ENCODE assay signal across 23 mouse cellular contexts in genomic region chr6:72333111-72333510, GRCm38 (mm10). TPM values are rescaled to one million over a fixed set of nuclear protein-coding genes. Genes with fewer than 3 reads are reported as not detected.
DNase-seq lines count a peak whose midpoint lies in the region; ATAC-seq lines count a peak whose summit lies in the region.
"Had no signal": no experiment of that assay in that cellular context is flagged by ENCODE, and none has a peak within 500 bp of the region (broad histone marks: within the 10 kb centered on the region; RNA-seq: fewer than 3 reads in every experiment).

No protein-coding gene starts in this region.

- intact Hi-C loops in heart, postnatal 10 days (cut with DNase I) = no loop called here

- H3K27ac ChIP-seq in heart, embryonic 13.5 days (replicated peaks) = peak overlapping the region; percentile 73
- H3K27ac ChIP-seq in liver, embryonic 12.5 days = peak overlapping the region; percentile 37; the same call in 1 of the 2 replicates
- H3K27ac ChIP-seq: embryonic facial prominence, embryonic 15.5 days; hindbrain, embryonic 15.5 days; kidney, postnatal 0 days; limb, embryonic 13.5 days; stomach, embryonic 15.5 days had no signal

- no peak for ATAC-seq in heart, embryonic 13.5 days (ENCODE audit: extremely low read depth, insufficient number of reproducible peaks, low FRiP score, low TSS enrichment)
- peak; percentile 80 for ATAC-seq in granulocyte monocyte progenitor cell, adult 5-6 weeks (replicated peaks; ENCODE audit: poor library complexity, severe bottlenecking)
- ATAC-seq in liver, embryonic 12.5 days = no peak
- ATAC-seq: intestine, embryonic 16.5 days had no signal

- H3K27me3 ChIP-seq in heart, embryonic 13.5 days (replicated peaks) = no peaks in the 10 kb centered on the region
- no peaks in the 10 kb centered on the region for H3K27me3 ChIP-seq in liver, embryonic 12.5 days (replicated peaks)
- H3K27me3 ChIP-seq: embryonic facial prominence, embryonic 15.5 days; hindbrain, embryonic 15.5 days; limb, embryonic 13.5 days; stomach, embryonic 15.5 days had no signal

- no peak for DNase-seq in heart, postnatal 10 days
- no peak for DNase-seq in cerebellum, adult 11 months
- no peak for DNase-seq in adrenal gland, postnatal 4 days (ENCODE audit: low spot score in 2 of 2)
- DNase-seq in thymus, postnatal 14 days = no peak
- DNase-seq: adrenal gland, adult 2 months; cerebellum, postnatal 25 days; lung, adult 2 months; right cerebral cortex, postnatal 25 days; thymus, adult 18-20 months had no signal

- H3K9ac ChIP-seq in heart, embryonic 13.5 days = 0 out of 2 replicates have a peak overlapping the region, but pooled peaks have one; percentile 24
- H3K9ac ChIP-seq in liver, embryonic 12.5 days = no peak overlapping the region
- H3K9ac ChIP-seq: embryonic facial prominence, embryonic 15.5 days; hindbrain, embryonic 15.5 days; limb, embryonic 13.5 days; stomach, embryonic 15.5 days had no signal

- no peak overlapping the region for H3K4me2 ChIP-seq in heart, embryonic 13.5 days
- H3K4me2 ChIP-seq in liver, embryonic 12.5 days = no peak overlapping the region
- H3K4me2 ChIP-seq: embryonic facial prominence, embryonic 15.5 days; hindbrain, embryonic 15.5 days; limb, embryonic 13.5 days; midbrain, embryonic 11.5 days; stomach, embryonic 15.5 days had no signal

- H3K36me3 ChIP-seq in heart, embryonic 13.5 days = peaks cover 98% of the 10 kb centered on the region
- peaks cover 100% of the 10 kb centered on the region for H3K36me3 ChIP-seq in liver, embryonic 12.5 days

- H3K9me3 ChIP-seq in heart, embryonic 13.5 days = no peaks in the 10 kb centered on the region
- H3K9me3 ChIP-seq in liver, embryonic 12.5 days (replicated peaks) = no peaks in the 10 kb centered on the region
- H3K9me3 ChIP-seq: embryonic facial prominence, embryonic 15.5 days; hindbrain, embryonic 15.5 days; limb, embryonic 13.5 days; stomach, embryonic 15.5 days had no signal

- no peak overlapping the region for H3K4me3 ChIP-seq in heart, embryonic 13.5 days
- no peak overlapping the region for H3K4me3 ChIP-seq in liver, embryonic 12.5 days
- H3K4me3 ChIP-seq: embryonic facial prominence, embryonic 15.5 days; hindbrain, embryonic 15.5 days; limb, embryonic 13.5 days; stomach, embryonic 15.5 days had no signal

- peaks cover 20% of the 10 kb centered on the region for H3K4me1 ChIP-seq in heart, embryonic 13.5 days
- peaks cover 9% of the 10 kb centered on the region for H3K4me1 ChIP-seq in liver, embryonic 12.5 days
- H3K4me1 ChIP-seq: embryonic facial prominence, embryonic 15.5 days; hindbrain, embryonic 15.5 days; limb, embryonic 13.5 days; stomach, embryonic 15.5 days had no signal

- WGBS in heart, embryonic 13.5 days = 34% methylated on average over 5 of the region's 5 CpGs
- 69% methylated on average over 5 of the region's 5 CpGs for WGBS in liver, embryonic 12.5 days (ENCODE audit: insufficient replicate concordance)

RNA-seq across cellular contexts. Expression of gene Usp39, which starts 11.9 kb away (rescaled TPM):
- 30.7 TPM in 2 replicates for polyA plus RNA-seq in heart, embryonic 13.5 days (2015; fragmentation: Nextera tagmentation; extraction: Ambion mirVana)
- 10 to 100 TPM; 19.3 to 24.6 TPM for total RNA-seq in heart, postnatal 10 days (2021)
- total RNA-seq in granulocyte monocyte progenitor cell, adult 5-6 weeks (2014; fragmentation: Nextera tagmentation) = 37.8 and 71.8 TPM in 2 replicates
- total RNA-seq in granulocyte monocyte progenitor cell, adult 5-6 weeks (2017) = 104 and 123 TPM in 2 replicates
- polyA plus RNA-seq in liver, embryonic 12.5 days (2016; fragmentation: Nextera tagmentation; extraction: Ambion mirVana) = 68.0 and 72.6 TPM in 2 replicates
- 10 to 100 TPM; 36.2 to 36.4 TPM for total RNA-seq in adrenal gland, postnatal 4 days (2021)

RNA-seq across cellular contexts. Expression of gene 0610030E20Rik, which starts 14.0 kb away (rescaled TPM):
- 16.8 and 17.9 TPM in 2 replicates for polyA plus RNA-seq in heart, embryonic 13.5 days (2015; fragmentation: Nextera tagmentation; extraction: Ambion mirVana)
- total RNA-seq in heart, postnatal 10 days (2021) = 10 to 100 TPM; 13.4 to 13.9 TPM
- 24.9 and 34.0 TPM in 2 replicates for total RNA-seq in granulocyte monocyte progenitor cell, adult 5-6 weeks (2014; fragmentation: Nextera tagmentation)
- 17.2 and 17.6 TPM in 2 replicates for total RNA-seq in granulocyte monocyte progenitor cell, adult 5-6 weeks (2017)
- 17.5 and 17.8 TPM in 2 replicates for polyA plus RNA-seq in liver, embryonic 12.5 days (2016; fragmentation: Nextera tagmentation; extraction: Ambion mirVana)
- 10 to 100 TPM; 32.5 to 34.3 TPM for total RNA-seq in adrenal gland, postnatal 4 days (2021)

RNA-seq across cellular contexts. Expression of gene Tmem150a, which starts 22.1 kb away (rescaled TPM):
- polyA plus RNA-seq in heart, embryonic 13.5 days (2015; fragmentation: Nextera tagmentation; extraction: Ambion mirVana) = 13.4 and 15.1 TPM in 2 replicates
- total RNA-seq in heart, postnatal 10 days (2021) = 10 to 100 TPM; 13.6 to 17.1 TPM
- total RNA-seq in granulocyte monocyte progenitor cell, adult 5-6 weeks (2014; fragmentation: Nextera tagmentation) = 0.73 and 7.4 TPM in 2 replicates
- total RNA-seq in granulocyte monocyte progenitor cell, adult 5-6 weeks (2017) = 0.09 TPM in 1 of 2 replicates, not detected in the other
- 32.2 and 33.1 TPM in 2 replicates for polyA plus RNA-seq in liver, embryonic 12.5 days (2016; fragmentation: Nextera tagmentation; extraction: Ambion mirVana)
- total RNA-seq in adrenal gland, postnatal 4 days (2021) = 10 to 100 TPM; 31.4 to 34.1 TPM

RNA-seq across cellular contexts. Expression of gene Sftpb, which starts 28.7 kb away (rescaled TPM):
- 0.17 and 1.1 TPM in 2 replicates for polyA plus RNA-seq in heart, embryonic 13.5 days (2015; fragmentation: Nextera tagmentation; extraction: Ambion mirVana)
- total RNA-seq in heart, postnatal 10 days (2021) = not detected
- total RNA-seq in granulocyte monocyte progenitor cell, adult 5-6 weeks (2014; fragmentation: Nextera tagmentation) = not detected in 2 replicates
- not detected in 2 replicates for total RNA-seq in granulocyte monocyte progenitor cell, adult 5-6 weeks (2017)
- polyA plus RNA-seq in liver, embryonic 12.5 days (2016; fragmentation: Nextera tagmentation; extraction: Ambion mirVana) = not detected in 2 replicates
- not detected for total RNA-seq in adrenal gland, postnatal 4 days (2021)
- total RNA-seq: adrenal gland, adult 2 months; gastrocnemius, adult 8-10 months; layer of hippocampus, adult 18-20 months; layer of hippocampus, postnatal 25 days; left cerebral cortex, postnatal 14 days had no signal
- polyA plus RNA-seq: embryonic facial prominence, embryonic 15.5 days; kidney, postnatal 0 days; limb, embryonic 13.5 days; midbrain, embryonic 11.5 days had no signal

RNA-seq across cellular contexts. Expression of gene Rnf181, which starts 33.6 kb away (rescaled TPM):
- 88.4 and 104 TPM in 2 replicates for polyA plus RNA-seq in heart, embryonic 13.5 days (2015; fragmentation: Nextera tagmentation; extraction: Ambion mirVana)
- 10 to 100 TPM; 45.6 to 51.5 TPM for total RNA-seq in heart, postnatal 10 days (2021)
- total RNA-seq in granulocyte monocyte progenitor cell, adult 5-6 weeks (2014; fragmentation: Nextera tagmentation) = 81.5 and 83.1 TPM in 2 replicates
- 48.6 and 54.3 TPM in 2 replicates for total RNA-seq in granulocyte monocyte progenitor cell, adult 5-6 weeks (2017)
- polyA plus RNA-seq in liver, embryonic 12.5 days (2016; fragmentation: Nextera tagmentation; extraction: Ambion mirVana) = 80.0 and 83.0 TPM in 2 replicates
- 100 to 1,000 TPM; 329 to 344 TPM for total RNA-seq in adrenal gland, postnatal 4 days (2021)
